Mouse (Mus musculus) heart, adult 18-20 months (tissue): Measurements from ENCODE around the gene Shld1. TPM values are rescaled to one million over a fixed set of nuclear protein-coding genes. Genes with fewer than 3 reads are reported as not detected.

ENCODE experiments used
- total RNA-seq, 2 experiments: library from RNA; stranded (reverse); gene quantifications; 2 replicates each; pipeline ENCODE4 v1.2.3; 2021

The Shld1 gene
- total RNA-seq, 2 experiments from 2014 or later, result 36.7 to 57.1 TPM

Other genes with a start within 250 kb of the Shld1 start
- 100 to 1,000 TPM; 151 to 198 TPM for gene Gpcpd1, start 99.2 kb upstream of the Shld1 start, total RNA-seq
- under 1 TPM; 0.44 to 0.50 TPM for gene Chgb, start 94.3 kb downstream of the Shld1 start, total RNA-seq
- 1 to 10 TPM; 7.4 to 7.6 TPM for gene Trmt6, start 129.1 kb downstream of the Shld1 start, total RNA-seq
- gene Mcm8, start 129.2 kb downstream of the Shld1 start, total RNA-seq, result 1 to 10 TPM; 3.1 to 3.5 TPM
- 10 to 100 TPM; 23.2 to 30.1 TPM for gene Crls1, start 159.7 kb downstream of the Shld1 start, total RNA-seq
- gene Lrrn4, start 194.0 kb downstream of the Shld1 start, total RNA-seq, result 1 to 10 TPM; 3.2 to 7.3 TPM